Mouse (Mus musculus) G1E (cell line): ENCODE results near the gene Lrrc25.

Source experiments
- CTCF ChIP-seq: IDR thresholded peaks from 2 replicates; pipeline ENCODE4 v1.5.1; 2012; ENCODE audit warnings: low read depth, low read length, inconsistent platforms, mixed read lengths
- GATA1 ChIP-seq: IDR thresholded peaks from 2 replicates; pipeline ENCODE4 v1.6.1; 2012; ENCODE audit warnings: borderline replicate concordance, low read length, inconsistent platforms, mixed read lengths
- GATA2 ChIP-seq: IDR thresholded peaks from 2 replicates; pipeline ENCODE4 v1.6.1; 2012; ENCODE audit warnings: low read depth, low read length, inconsistent platforms, borderline replicate concordance
- TAL1 ChIP-seq: conservative IDR thresholded peaks from 2 replicates; pipeline ENCODE4 v1.6.1; 2012; ENCODE audit warnings: low read depth, low read length, inconsistent platforms, mixed read lengths

DNA sequence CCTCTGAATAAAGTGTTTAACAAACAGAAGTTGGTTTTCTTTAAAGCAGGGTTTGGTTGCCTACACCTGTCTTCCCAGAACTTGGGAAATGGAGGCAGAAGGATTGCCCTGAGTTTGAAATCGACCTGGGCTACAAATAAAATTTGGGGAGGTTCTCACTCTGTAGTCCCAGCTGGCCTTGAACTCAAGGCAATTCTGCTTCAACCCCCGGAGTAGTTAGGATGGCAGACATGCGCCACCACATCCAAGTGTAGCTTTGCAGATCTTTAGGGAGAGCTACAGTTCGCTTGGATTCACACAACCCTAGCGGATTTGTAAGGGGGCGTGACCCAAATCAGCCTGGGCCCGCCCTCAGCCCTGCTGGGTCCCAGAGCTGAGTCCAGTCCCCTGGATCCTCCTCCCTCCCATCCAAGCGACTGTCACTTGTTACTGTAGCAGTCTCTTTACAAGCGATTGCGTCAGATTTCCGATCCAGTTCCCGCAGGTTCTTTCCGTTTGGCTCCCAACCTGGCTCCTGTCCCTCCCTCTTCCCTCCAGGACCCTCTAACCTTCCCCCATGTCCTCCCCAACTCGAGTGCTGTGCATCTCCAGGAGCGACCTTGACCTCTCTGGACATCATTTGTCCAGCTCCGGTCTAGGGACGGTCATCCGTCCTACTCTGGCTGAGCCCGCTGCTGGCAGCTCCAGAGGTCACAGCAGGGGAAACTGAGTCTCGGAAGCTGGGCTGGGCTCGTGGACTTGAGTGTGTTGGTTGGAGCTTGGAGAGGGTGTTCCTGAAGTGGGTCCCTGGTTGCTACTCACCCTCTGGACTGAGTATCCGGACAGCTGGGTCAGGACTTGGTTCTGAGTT, 14.8 kb downstream of the Lrrc25 start:
- no peak for TF ChIP-seq GATA2
- no peak for TF ChIP-seq CTCF
- TF ChIP-seq GATA1, result no peak
- TF ChIP-seq TAL1, result no peak
